Mouse (Mus musculus): ENCODE measurements around the gene Casc3. TPM values are rescaled to one million over a fixed set of nuclear protein-coding genes. Genes with fewer than 3 reads are reported as not detected.

Gene Casc3
- total RNA-seq (2023) = 10 to 100 TPM; 78.5 to 94.7 TPM

DNA sequence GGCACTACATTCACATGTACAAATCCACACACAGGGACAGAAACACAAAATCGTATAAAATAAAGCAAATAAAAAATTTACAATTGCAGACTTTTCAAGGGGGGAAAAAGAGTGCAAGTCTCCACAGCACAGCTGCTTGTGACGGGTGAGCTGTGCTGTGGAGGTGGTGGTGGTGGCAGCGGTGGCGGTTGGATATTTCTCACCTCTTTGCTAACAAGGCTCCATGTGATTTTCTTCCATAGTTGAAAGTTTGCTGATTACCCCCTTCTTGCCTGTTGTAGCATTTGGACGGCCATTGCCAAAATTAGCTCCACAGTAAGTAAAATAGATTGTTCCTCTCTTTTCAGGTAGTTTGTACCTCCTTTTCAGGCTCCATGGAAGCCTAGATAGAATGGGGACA lies at the start of gene Casc3:
Gene Casc3, plus strand, starts transcription at position 301 of the 400 bp plus-strand sequence.

DNA sequence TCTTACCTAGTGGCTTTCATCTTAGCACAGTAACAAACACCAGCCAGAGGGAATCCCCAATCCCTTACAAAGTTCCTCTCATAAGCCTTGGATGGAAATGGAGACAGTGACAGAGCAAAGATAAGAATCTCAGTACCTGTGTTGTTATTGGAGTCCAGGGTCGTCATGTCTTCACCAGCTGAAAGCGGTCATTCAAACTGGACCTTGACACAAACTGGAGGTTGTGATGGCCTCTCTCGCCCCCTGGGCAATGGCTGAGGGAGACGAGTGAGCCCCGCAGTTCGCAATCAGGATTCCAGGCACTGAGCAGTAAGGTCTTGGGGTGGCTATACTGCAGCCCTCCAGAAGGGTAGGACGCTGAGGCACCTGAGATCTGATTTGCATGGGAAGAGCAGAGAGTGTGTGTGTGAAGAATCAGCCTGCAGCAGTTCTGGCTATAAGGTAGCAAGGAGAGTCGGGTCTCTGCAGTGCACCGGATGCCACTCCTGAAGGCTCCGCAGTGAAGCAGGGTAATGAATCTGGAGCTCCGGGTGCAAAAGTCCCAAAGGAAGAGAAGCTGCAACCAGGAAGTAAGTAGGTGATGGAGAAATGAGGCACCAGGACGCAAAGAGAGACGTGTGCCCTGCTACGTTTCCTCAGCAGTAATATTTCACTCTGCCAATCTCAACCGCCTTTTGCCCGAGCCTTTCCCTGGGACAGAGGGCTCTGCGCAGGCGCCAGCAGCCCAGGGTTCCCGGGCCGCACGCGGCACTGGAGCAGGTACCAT lies 29.9 kb upstream of the Casc3 start, which contains the start of gene Nr1d1:
Gene Nr1d1, minus strand, starts transcription at position 752 of the 766 bp plus-strand sequence.

DNA sequence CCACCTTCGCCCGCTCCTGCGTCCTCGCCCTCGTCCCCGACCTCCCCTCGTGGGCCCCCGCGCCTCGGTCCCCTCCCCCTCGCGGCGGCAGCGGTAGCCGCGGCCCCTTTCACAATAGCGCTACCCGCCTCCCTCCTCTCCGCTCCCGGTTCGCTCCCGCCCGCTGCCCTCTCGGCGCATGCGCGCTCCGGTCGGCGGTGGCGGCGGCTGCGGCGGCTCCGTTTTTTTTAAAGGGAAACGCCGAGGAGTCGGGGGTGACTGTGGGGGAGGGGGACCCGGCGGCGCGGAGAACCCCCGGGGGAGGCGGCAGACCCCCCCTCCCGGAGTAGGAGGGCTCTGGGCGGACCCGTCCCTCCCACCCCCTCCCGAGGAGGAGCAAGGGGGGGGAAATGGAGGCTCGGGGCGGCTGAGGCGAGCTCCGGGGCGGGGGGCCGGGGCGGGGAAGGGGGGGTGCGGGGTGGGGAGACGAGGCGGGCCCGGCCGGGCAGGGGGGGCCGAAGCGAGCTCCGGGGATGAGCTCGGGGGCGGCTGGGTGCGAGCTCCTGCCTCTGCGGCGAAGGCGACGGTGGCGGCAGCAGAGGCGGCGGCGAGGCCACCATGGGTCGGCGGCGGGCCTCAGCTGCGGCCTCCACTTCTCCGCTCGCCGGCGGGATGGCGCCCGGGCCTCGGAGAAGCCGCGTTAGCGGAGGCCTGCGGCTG lies 9.5 kb upstream of the Casc3 start, which contains the start of gene Msl1:
Gene Msl1, plus strand, starts transcription at position 502 of the 699 bp plus-strand sequence.

GRCm38 (mm10) chr11:98836651-98837141 lies 32.0 kb downstream of the Casc3 start, which contains the start of gene Rapgefl1:
Rapgefl1 (plus strand) TSS chr11:98836785.

DNA sequence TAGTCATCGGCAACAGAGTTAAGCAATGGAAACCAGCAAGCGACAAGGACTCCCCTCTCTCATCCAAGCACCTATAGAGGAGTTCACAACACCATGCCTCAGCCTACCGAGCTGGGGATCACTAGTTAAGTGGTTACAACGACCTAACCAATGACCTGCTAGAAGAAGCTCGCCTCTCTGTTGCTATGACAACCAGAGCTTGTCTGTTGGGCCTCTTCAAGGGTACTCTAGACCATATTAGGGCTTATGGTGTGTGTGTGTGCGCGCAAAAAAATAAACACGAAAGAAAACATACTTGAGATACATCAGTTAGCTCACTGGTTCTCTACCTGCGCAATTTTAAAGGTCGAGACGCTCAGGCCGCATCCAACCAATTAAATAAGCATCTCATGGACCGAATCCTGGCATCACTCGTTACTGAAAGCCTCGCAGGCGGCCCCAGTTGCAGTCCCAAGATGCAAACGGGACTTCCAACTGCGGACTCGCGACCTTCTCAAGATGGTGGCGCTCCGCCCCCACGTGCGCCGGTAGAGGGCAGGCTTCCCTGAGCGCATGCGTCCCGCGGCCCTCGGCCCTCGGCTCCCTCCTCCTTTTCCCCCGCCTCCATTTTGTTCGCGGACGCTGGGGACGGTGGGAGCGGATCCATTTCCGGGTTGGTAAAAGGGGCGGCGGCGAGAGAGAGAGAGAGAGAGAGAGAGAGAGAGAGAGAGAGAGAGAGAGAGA lies 58.5 kb downstream of the Casc3 start, which contains the start of gene Wipf2:
Gene Wipf2, plus strand, starts transcription at position 611 of the 723 bp plus-strand sequence.

Other genes with a start within 250 kb of the Casc3 start
- gene Ormdl3, start 217.5 kb upstream of the Casc3 start, total RNA-seq (2023) = 10 to 100 TPM; 10.9 to 11.8 TPM
- gene Lrrc3c, start 206.6 kb upstream of the Casc3 start, total RNA-seq (2023) = not detected
- 10 to 100 TPM; 15.7 to 17.2 TPM for gene Gm12355, start 179.2 kb upstream of the Casc3 start, total RNA-seq (2023)
- gene Gsdma3, start 178.5 kb upstream of the Casc3 start, total RNA-seq (2023) = not detected
- not detected for gene Gsdma2, start 158.1 kb upstream of the Casc3 start, total RNA-seq (2023)
- gene Gsdma, start 140.6 kb upstream of the Casc3 start, total RNA-seq (2023) = under 1 TPM in 1 of 2 experiments, not detected in 1; 0.24 TPM
- 10 to 100 TPM; 55.3 to 60.4 TPM for gene Psmd3, start 122.4 kb upstream of the Casc3 start, total RNA-seq (2023)
- not detected for gene Csf3, start 103.6 kb upstream of the Casc3 start, total RNA-seq (2023)
- gene Med24, start 75.5 kb upstream of the Casc3 start, total RNA-seq (2023) = 10 to 100 TPM; 42.8 to 50.5 TPM
- 10 to 100 TPM; 17.9 to 20.1 TPM for gene Thra, start 64.3 kb upstream of the Casc3 start, total RNA-seq (2023)
- gene Nr1d1, start 29.6 kb upstream of the Casc3 start, total RNA-seq (2023) = 10 to 100 TPM; 21.6 to 27.8 TPM
- 100 to 1,000 TPM; 121 to 126 TPM for gene Msl1, start 9.4 kb upstream of the Casc3 start, total RNA-seq (2023)
- gene Rapgefl1, start 31.9 kb downstream of the Casc3 start, total RNA-seq (2023) = under 1 TPM; 0.33 to 0.50 TPM
- gene Wipf2, start 58.7 kb downstream of the Casc3 start, total RNA-seq (2023) = 10 to 100 TPM; 31.9 to 44.6 TPM
- under 1 TPM; 0.73 to 0.91 TPM for gene Cdc6, start 102.9 kb downstream of the Casc3 start, total RNA-seq (2023)
- 100 to 1,000 TPM; 289 to 293 TPM for gene Rara, start 122.9 kb downstream of the Casc3 start, total RNA-seq (2023)
- gene Gjd3, start 178.1 kb downstream of the Casc3 start, total RNA-seq (2023) = not detected
- 10 to 100 TPM in 1 of 2 experiments, 1 to 10 TPM in 1; 6.4 to 11.1 TPM for gene Top2a, start 219.3 kb downstream of the Casc3 start, total RNA-seq (2023)
- gene Igfbp4, start 236.3 kb downstream of the Casc3 start, total RNA-seq (2023) = 1 to 10 TPM; 5.0 to 6.4 TPM